Mouse (Mus musculus) olfactory bulb, adult 2 months (tissue): ENCODE results near the gene Mycn.

ENCODE experiments used
- CTCF ChIP-seq: fragments of 200-500 bp; IDR thresholded peaks from 2 replicates; pipeline ENCODE4 v1.5.1; 2012; ENCODE audit warnings: low read depth, mild to moderate bottlenecking, low read length, moderate library complexity; ENCODE audit not compliant: insufficient read depth
- POLR2A ChIP-seq: fragments of 200-500 bp; IDR thresholded peaks from 2 replicates; pipeline ENCODE4 v1.6.1; 2012; ENCODE audit warnings: mild to moderate bottlenecking, low read depth, low read length, moderate library complexity; ENCODE audit not compliant: insufficient read depth

DNA sequence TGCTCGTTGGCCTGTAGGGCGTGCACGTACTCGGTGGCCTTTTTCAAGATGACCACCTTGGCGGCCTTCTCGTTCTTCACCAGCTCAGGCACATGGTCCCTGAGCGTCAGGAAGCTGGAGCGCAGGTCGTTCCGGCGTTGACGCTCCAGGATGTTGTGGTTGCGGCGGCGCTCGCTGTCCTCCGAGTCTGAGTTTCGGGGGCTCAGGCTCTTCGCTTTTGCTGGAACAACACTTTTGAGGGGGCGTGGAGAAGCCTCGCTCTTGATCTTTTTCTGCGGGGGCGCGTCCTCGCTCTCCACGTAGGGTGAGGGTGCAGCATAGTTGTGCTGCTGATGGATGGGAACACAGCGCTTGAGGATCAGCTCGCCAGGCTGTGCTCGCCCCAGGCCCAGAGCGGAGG is 4.6 kb downstream of the Mycn start:
- TF ChIP-seq CTCF (no peak), POLR2A (no peak)
